Mouse (Mus musculus) midbrain, embryonic 12.5 days (tissue): ENCODE measurements at regions not wholly inside any gene's neighbourhood (a gene's known extent, or its start where the extent isn't known, plus 50 kb on each side); places are given as distances from the start of the nearest gene placed in this dataset.
"Not testable (repeated sequence)": the region's sequence is repeated elsewhere in the genome, so short reads cannot be mapped to it uniquely, and the experiment has no call there.

Experiments used
- ATAC-seq: fragments of 200-750 bp; cut with Nextera tagmentation; 2 replicates; pipeline ENCODE4 v1.8.0; 2017; ENCODE audit warnings: low read depth, moderate TSS enrichment, moderate library complexity; ENCODE audit not compliant: low FRiP score
- H3K27ac ChIP-seq: fragments of 300-500 bp; sonication (generic); replicated peaks from 2 replicates; pipeline ENCODE4 v1.5.1; 2016; ENCODE audit warnings: mild to moderate bottlenecking
- H3K27me3 ChIP-seq: fragments of 300-500 bp; sonication (generic); 2 replicates; pipeline ENCODE4 v1.6.1; 2016; ENCODE audit warnings: mild to moderate bottlenecking
- H3K36me3 ChIP-seq: fragments of 300-500 bp; sonication (generic); 2 replicates; pipeline ENCODE4 v1.6.1; 2016
- H3K4me1 ChIP-seq: fragments of 300-500 bp; sonication (generic); 2 replicates; pipeline ENCODE4 v1.6.1; 2016
- H3K4me2 ChIP-seq: fragments of 300-500 bp; sonication (generic); replicated peaks from 2 replicates; pipeline ENCODE4 v1.6.1; 2016; ENCODE audit warnings: mild to moderate bottlenecking, moderate library complexity
- H3K4me3 ChIP-seq: fragments of 300-500 bp; sonication (generic); 2 replicates; pipeline ENCODE4 v1.5.1; 2016; ENCODE audit warnings: mild to moderate bottlenecking
- H3K9ac ChIP-seq: fragments of 300-500 bp; sonication (generic); replicated peaks from 2 replicates; pipeline ENCODE4 v1.6.1; 2016; ENCODE audit warnings: mild to moderate bottlenecking, moderate library complexity
- H3K9me3 ChIP-seq: fragments of 300-500 bp; sonication (generic); 2 replicates; pipeline ENCODE4 v1.6.1; 2016; ENCODE audit warnings: mild to moderate bottlenecking
- WGBS: fragments of 180-500 bp; shearing (Covaris S2); methylation state at CpG from one replicate; pipeline ENCODE4 v1.1.7; 2016; 5-methylcytosine and 5-hydroxymethylcytosine counted together

DNA sequence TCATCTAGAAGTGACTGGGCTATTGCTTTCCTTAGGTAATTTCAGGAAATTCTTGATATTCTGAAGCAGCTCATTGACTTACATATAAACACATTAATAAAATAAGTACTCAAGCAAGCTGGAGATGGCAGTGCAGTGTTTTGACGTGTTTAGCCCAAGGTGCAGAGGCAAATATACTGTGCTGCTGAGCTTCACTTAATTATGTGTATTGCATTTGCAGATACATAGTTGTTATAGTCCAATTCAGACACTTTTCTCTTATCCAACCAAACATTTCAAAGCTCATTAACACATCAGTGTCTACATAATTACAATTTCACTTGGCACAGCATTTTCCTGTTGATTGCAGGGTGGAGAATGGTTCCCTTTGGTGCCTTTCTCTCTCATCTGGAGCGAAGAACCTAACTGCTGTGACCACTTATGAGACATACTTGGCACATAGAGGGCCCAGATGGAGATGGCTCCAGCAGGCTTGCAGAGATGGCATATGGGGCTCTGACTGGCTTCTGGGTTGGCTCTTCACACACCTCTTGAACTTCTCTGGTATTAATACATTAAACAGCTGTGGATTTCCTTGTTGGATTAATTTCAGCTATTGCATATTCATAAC, 803.9 kb upstream of the Gm10800 start:
- ATAC-seq = no peak
- Histone ChIP-seq H3K4me1 (no peaks in the 10 kb centered on the region), H3K4me3 (no peak overlapping the region), H3K9me3 (no peaks in the 10 kb centered on the region), H3K27me3 (no peaks in the 10 kb centered on the region), H3K27ac (no peak overlapping the region), H3K4me2 (no peak overlapping the region), H3K9ac (no peak overlapping the region), H3K36me3 (no peaks in the 10 kb centered on the region)
- WGBS = 80% methylated on average over 2 of the region's 2 CpGs

DNA sequence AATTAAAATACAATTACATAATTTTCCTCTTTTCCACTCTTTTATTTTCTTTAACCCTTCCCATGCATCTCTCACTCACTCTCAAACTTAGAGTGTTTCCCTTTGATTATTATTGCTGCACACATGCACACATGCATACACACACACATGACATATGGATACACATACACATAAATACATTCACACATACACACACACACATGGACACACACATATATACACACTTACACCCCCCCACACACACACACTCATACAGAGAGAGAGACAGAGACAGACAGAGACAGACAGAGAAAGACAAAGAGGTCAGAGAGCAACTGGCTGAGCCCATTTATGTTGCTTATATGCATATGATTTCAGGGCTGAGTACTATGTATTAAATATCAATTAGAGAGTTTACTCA, 764.2 kb upstream of the Gm10800 start:
- H3K9ac ChIP-seq = no peak overlapping the region
- H3K4me2 ChIP-seq = no peak overlapping the region
- H3K4me1 ChIP-seq = no peaks in the 10 kb centered on the region
- H3K4me3 ChIP-seq = no peak overlapping the region
- ATAC-seq = peak; percentile 64
- H3K27ac ChIP-seq = no peak overlapping the region
- H3K9me3 ChIP-seq = no peaks in the 10 kb centered on the region
- no peaks in the 10 kb centered on the region for H3K27me3 ChIP-seq
- no peaks in the 10 kb centered on the region for H3K36me3 ChIP-seq

DNA sequence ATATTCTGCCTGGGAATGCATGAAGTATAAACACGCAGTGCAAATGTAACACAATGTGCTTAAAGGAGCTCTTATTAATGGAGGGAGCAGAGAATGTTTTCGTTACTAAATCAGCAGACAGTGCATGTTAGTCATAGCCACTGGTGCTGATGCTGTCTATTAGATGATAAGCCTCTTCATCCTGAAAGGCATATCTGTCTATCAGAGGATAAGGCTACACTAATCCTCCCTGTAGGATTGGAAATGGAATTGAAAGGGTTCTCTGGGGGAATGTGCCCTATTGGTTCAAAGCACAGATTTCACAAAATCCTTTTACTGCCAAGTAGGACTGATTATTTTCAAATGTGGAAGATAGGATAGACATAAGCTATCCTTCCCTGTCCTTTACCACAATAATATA, 763.4 kb upstream of the Gm10800 start:
- Histone ChIP-seq H3K4me2 (no peak overlapping the region), H3K36me3 (no peaks in the 10 kb centered on the region), H3K4me3 (no peak overlapping the region), H3K27me3 (no peaks in the 10 kb centered on the region), H3K9ac (no peak overlapping the region), H3K9me3 (no peaks in the 10 kb centered on the region), H3K27ac (peak overlapping the region; percentile 16; the same call in 1 of the 2 replicates), H3K4me1 (no peaks in the 10 kb centered on the region)
- 68% methylated on average over 2 of the region's 2 CpGs for WGBS
- ATAC-seq = peak; percentile 84

DNA sequence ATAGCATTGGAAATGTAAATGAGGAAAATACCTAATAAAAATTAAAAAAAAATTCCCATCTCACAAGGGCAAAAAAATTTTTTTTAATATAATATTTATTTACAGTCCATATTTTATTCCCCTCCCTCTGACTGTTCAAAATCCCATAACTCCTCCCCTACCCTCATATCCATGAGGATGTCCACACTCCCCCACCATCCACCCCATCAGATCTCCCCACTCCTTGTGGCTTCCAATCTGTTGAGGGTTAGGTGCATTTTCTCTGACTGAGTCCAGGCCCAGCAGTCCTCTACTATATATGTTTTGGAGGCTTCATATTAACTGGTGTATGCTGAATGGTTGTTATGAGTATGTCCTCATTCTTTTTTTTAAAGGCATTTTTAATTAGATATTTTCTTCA, 754.5 kb upstream of the Gm10800 start:
- Histone ChIP-seq H3K27ac (no peak overlapping the region), H3K4me3 (no peak overlapping the region), H3K9me3 (no peaks in the 10 kb centered on the region), H3K4me1 (no peaks in the 10 kb centered on the region), H3K27me3 (no peaks in the 10 kb centered on the region), H3K9ac (no peak overlapping the region), H3K36me3 (no peaks in the 10 kb centered on the region), H3K4me2 (no peak overlapping the region)
- no peak for ATAC-seq

DNA sequence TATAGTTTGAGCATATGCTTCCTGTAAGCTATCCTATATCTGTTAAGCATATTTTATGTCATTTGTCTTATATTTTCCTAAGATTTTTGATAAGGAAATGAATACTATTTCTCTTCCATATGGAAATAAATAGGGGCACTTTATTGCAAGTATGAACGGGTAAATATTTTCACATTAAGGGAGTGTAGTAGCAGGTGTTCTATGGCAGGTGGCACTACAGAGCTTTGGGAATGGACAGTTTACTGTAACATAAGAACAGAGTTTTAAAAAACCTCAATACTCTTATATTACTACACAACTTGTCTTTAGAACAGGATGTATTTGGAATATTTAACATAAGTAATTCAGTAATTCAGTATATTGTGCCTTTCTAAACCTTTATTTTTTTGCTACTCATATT, 742.4 kb upstream of the Gm10800 start:
- ATAC-seq = no peak
- Histone ChIP-seq H3K4me1 (no peaks in the 10 kb centered on the region), H3K4me2 (no peak overlapping the region), H3K9ac (no peak overlapping the region), H3K36me3 (no peaks in the 10 kb centered on the region), H3K27ac (no peak overlapping the region), H3K4me3 (no peak overlapping the region), H3K9me3 (no peaks in the 10 kb centered on the region), H3K27me3 (no peaks in the 10 kb centered on the region)
- 43% methylated on average over 1 of the region's 1 CpGs for WGBS

DNA sequence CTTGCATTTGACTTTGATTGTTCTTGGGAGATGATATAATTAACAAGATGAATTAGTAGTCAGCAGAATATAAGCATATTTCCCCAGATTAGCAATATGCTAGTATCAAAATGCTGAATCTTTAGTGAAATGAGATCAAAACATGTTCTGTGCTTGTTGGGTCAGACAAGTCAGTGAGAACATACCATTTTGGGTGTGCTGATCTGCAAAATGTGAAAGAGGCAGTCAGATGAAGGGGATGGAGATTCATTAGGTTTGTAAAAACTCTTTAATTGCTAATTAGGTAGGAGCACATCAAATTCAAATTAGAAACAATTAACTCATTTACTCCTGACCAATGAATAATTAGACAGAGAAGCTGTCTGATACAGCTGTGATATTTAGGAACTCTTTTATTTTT, 712.6 kb upstream of the Gm10800 start:
- Histone ChIP-seq H3K4me2 (no peak overlapping the region), H3K27ac (no peak overlapping the region), H3K9me3 (no peaks in the 10 kb centered on the region), H3K27me3 (no peaks in the 10 kb centered on the region), H3K9ac (no peak overlapping the region), H3K4me3 (no peak overlapping the region), H3K4me1 (no peaks in the 10 kb centered on the region), H3K36me3 (no peaks in the 10 kb centered on the region)
- no peak for ATAC-seq

DNA sequence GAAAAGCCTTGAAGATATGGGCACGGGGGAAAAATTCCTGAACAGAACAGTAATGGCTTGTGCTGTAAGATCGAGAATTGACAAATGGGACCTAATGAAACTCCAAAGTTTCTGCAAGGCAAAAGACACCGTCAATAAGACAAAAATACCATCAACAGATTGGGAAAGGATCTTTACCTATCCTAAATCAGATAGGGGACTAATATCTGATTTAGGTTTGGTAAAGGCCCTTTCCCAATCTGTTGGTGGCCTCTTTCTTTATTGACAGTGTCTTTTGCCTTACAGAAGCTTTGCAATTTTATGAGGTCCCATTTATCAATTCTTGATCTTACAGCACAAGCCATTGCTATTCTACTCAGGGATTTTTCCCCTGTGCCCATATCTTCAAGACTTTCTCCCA, 696.5 kb upstream of the Gm10800 start:
- not testable (repeated sequence) for H3K4me1 ChIP-seq, H3K4me2 ChIP-seq, H3K9ac ChIP-seq, ATAC-seq, H3K27me3 ChIP-seq, H3K9me3 ChIP-seq, H3K36me3 ChIP-seq, H3K27ac ChIP-seq, H3K4me3 ChIP-seq
- WGBS = 72% methylated on average over 3 of the region's 3 CpGs

DNA sequence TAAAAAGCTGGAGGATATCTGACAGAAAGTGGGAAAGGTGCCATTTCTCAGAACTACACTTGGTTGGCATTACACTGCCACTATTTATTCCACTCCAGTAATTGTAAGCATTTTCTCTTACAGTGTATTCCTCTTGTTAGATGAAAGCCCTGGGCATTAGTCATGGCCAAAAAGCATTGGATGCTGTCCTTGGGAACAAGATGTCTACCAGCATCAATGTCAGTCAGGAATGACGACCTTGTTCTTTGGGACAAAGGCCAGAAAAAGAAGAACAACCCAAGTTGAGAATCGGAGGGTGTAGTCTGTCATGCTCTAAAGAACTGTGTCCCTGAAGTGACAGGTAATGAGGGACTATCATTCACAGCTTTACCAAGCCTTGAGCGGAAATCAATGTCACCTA, 662.1 kb upstream of the Gm10800 start:
- H3K27me3 ChIP-seq = no peaks in the 10 kb centered on the region
- ATAC-seq = no peak
- H3K4me2 ChIP-seq = no peak overlapping the region
- H3K4me1 ChIP-seq = no peaks in the 10 kb centered on the region
- H3K4me3 ChIP-seq = no peak overlapping the region
- H3K27ac ChIP-seq = no peak overlapping the region
- no peak overlapping the region for H3K9ac ChIP-seq
- 84% methylated on average over 3 of the region's 3 CpGs for whole genome bisulfite sequencing
- H3K9me3 ChIP-seq = no peaks in the 10 kb centered on the region
- H3K36me3 ChIP-seq = no peaks in the 10 kb centered on the region
